Comparison of ENCODE assay signal across 7 mouse cellular contexts in genomic region chr12:56696174-56697010, GRCm38 (mm10). TPM values are rescaled to one million over a fixed set of nuclear protein-coding genes. Genes with fewer than 3 reads are reported as not detected.
DNase-seq lines count a peak whose midpoint lies in the region; ATAC-seq and TF ChIP-seq lines count a peak whose summit lies in the region.

No protein-coding gene starts in this region.

- ATAC-seq in forebrain, embryonic 14.5 days: peak; percentile 8; the same call in 1 of the 2 replicates
- no peak for ATAC-seq in liver, embryonic 16.5 days (ENCODE audit: low read depth)

- H3K36me3 ChIP-seq in thymus, adult 2 months (ENCODE audit: control insufficient read depth, insufficient read depth, low read length): no peaks in the 10 kb centered on the region
- H3K36me3 ChIP-seq in forebrain, embryonic 14.5 days (ENCODE audit: control insufficient read depth, insufficient read depth, low read length): no peaks in the 10 kb centered on the region
- no peaks in the 10 kb centered on the region for H3K36me3 ChIP-seq in liver, embryonic 16.5 days (ENCODE audit: control insufficient read depth, insufficient read depth)

- H3K9ac ChIP-seq in forebrain, embryonic 14.5 days (ENCODE audit: low read length): no peak overlapping the region
- no peak overlapping the region for H3K9ac ChIP-seq in liver, embryonic 16.5 days (ENCODE audit: low read depth, low read length)

- H3K27ac ChIP-seq in thymus, adult 2 months (ENCODE audit: control insufficient read depth, insufficient read depth, low read length): no peak overlapping the region
- H3K27ac ChIP-seq in forebrain, embryonic 14.5 days (ENCODE audit: low read depth, low read length): no peak overlapping the region
- no peak overlapping the region for H3K27ac ChIP-seq in liver, embryonic 16.5 days (ENCODE audit: low read length)

- H3K9me3 ChIP-seq in forebrain, embryonic 14.5 days (replicated peaks; ENCODE audit: control insufficient read depth, low read length): no peaks in the 10 kb centered on the region
- H3K9me3 ChIP-seq in liver, embryonic 16.5 days (replicated peaks; ENCODE audit: control insufficient read depth, low read length): no peaks in the 10 kb centered on the region

- no peaks in the 10 kb centered on the region for H3K4me1 ChIP-seq in thymus, adult 2 months (replicated peaks; ENCODE audit: control insufficient read depth, insufficient read depth, low read length)
- no peaks in the 10 kb centered on the region for H3K4me1 ChIP-seq in forebrain, embryonic 14.5 days (ENCODE audit: control insufficient read depth, insufficient read depth, low read length)
- no peaks in the 10 kb centered on the region; the same call in 1 of the 2 replicates for H3K4me1 ChIP-seq in liver, embryonic 16.5 days (ENCODE audit: control insufficient read depth, low read depth, low read length)

- DNase-seq in thymus, adult 2 months: no peak
- no peak for DNase-seq in thymus, postnatal 10 days (ENCODE audit: low spot score in 2 of 2)
- no peak for DNase-seq in forebrain, embryonic 14.5 days (ENCODE audit: low spot score)
- no peak for DNase-seq in T-cell, adult 2 months (ENCODE audit: low spot score)
- no peak for DNase-seq in left cerebral cortex, postnatal 10 days (ENCODE audit: extremely low spot score in 1 of 2, low spot score in 2 of 2)
- DNase-seq in thymus, postnatal 4 days: no peak

- TF ChIP-seq POLR2A in thymus, adult 2 months (IDR thresholded peaks at IDR 0.05; ENCODE audit: control insufficient read depth, extremely low read depth, insufficient read depth, low read length, poor library complexity): no peak

- H3K4me3 ChIP-seq in thymus, adult 2 months (ENCODE audit: control insufficient read depth, insufficient read depth, low read length): peak overlapping the region; percentile 24
- H3K4me3 ChIP-seq in forebrain, embryonic 14.5 days (ENCODE audit: low read depth, low read length): peak overlapping the region; percentile 8; the same call in 1 of the 2 replicates
- peak overlapping the region; percentile 43 for H3K4me3 ChIP-seq in liver, embryonic 16.5 days (ENCODE audit: low read depth, low read length)

- WGBS in thymus, adult 2 months: 5% methylated on average over 57 of the region's 57 CpGs
- WGBS in forebrain, embryonic 14.5 days: under 1% methylated on average over 57 of the region's 57 CpGs
- 2% methylated on average over 57 of the region's 57 CpGs for WGBS in liver, embryonic 16.5 days (ENCODE audit: insufficient replicate concordance)

- TF ChIP-seq CTCF in thymus, adult 2 months (IDR thresholded peaks at IDR 0.05; ENCODE audit: borderline replicate concordance, control insufficient read depth, extremely low read depth, insufficient read depth, low read length, poor library complexity): no peak

- H3K27me3 ChIP-seq in thymus, adult 2 months (ENCODE audit: control insufficient read depth, insufficient read depth, low read length): peaks cover 15% of the 10 kb centered on the region
- H3K27me3 ChIP-seq in forebrain, embryonic 14.5 days (replicated peaks; ENCODE audit: control insufficient read depth, insufficient read depth, low read length): peaks cover 95% of the 10 kb centered on the region
- H3K27me3 ChIP-seq in liver, embryonic 16.5 days (ENCODE audit: control insufficient read depth, insufficient read depth, low read depth, low read length): peaks cover 96% of the 10 kb centered on the region

- H3K4me2 ChIP-seq in forebrain, embryonic 14.5 days (ENCODE audit: low read length): peak overlapping the region; percentile 10; the same call in 1 of the 2 replicates
- H3K4me2 ChIP-seq in liver, embryonic 16.5 days (ENCODE audit: low read depth, low read length): peak overlapping the region; percentile 59

- intact Hi-C loops in left cerebral cortex, postnatal 10 days (cut with DNase I): loop anchor here (5.0 kb wide), 2 partner anchors 159 to 841 kb away; partner anchors contain the start of gene Nkx2-1

RNA-seq across cellular contexts. Expression of gene Pax9, which starts 4.8 kb away (rescaled TPM):
- 13.8 and 15.2 TPM in 2 replicates for polyA plus RNA-seq in thymus, adult 2 months (2012; rRNA removed)
- polyA plus RNA-seq in forebrain, embryonic 14.5 days (2014; fragmentation: Nextera tagmentation; extraction: Ambion mirVana): not detected in 2 replicates
- polyA plus RNA-seq in liver, embryonic 16.5 days (2015; fragmentation: Nextera tagmentation; extraction: Ambion mirVana): 0.24 and 0.25 TPM in 2 replicates
- not detected for total RNA-seq in left cerebral cortex, postnatal 10 days (2021)

Comparison
In these comparisons a context has a peak if more than half of its experiments do, and no peak if none do; other contexts are left out.
1. RNA of gene Pax9, which starts 4.8 kb away (polyA plus RNA-seq): 13.8 to 15.2 TPM in thymus, adult 2 months; 0.24 to 0.25 TPM in liver, embryonic 16.5 days and not detected in forebrain, embryonic 14.5 days; every median in the first group is over 10 times any median in the second.
2. Peak in every context shown above with its lines, with median percentiles within 50 percentile points of each other: H3K4me3 ChIP-seq.